Mouse (Mus musculus): Measurements from ENCODE around the gene Atl1. TPM values are rescaled to one million over a fixed set of nuclear protein-coding genes. Genes with fewer than 3 reads are reported as not detected.

The Atl1 gene
- total RNA-seq (2021), result 10 to 100 TPM in 1 of 2 experiments, 1 to 10 TPM in 1; 8.8 to 14.3 TPM
- long read RNA-seq, experiment 1, partial matches to known transcripts, result 6 of 10 reads
- long read RNA-seq, experiment 1, other reads (novel, unspliced or antisense), result 4 of 10 reads
- long read RNA-seq, experiment 2, partial matches to known transcripts, result 0 of 3 reads
- long read RNA-seq, experiment 2, other reads (novel, unspliced or antisense), result 3 of 3 reads

GRCm38 (mm10) chr12:69892371-69893251, at the start of gene Atl1, which contains the start of gene Map4k5:
Gene Atl1, plus strand, starts transcription at chr12:69892614.
Gene Map4k5, minus strand, starts transcription at chr12:69893200.
- peak; percentile 94 for DNase-seq

GRCm38 (mm10) chr12:69843531-69844445, 48.6 kb upstream of the Atl1 start:
- DNase-seq, result no peak

- DNase-seq, result no peak
Observed at GRCm38 (mm10) chr12:69845722-69846121, 46.7 kb upstream of the Atl1 start.

- no peak for DNase-seq
Observed at GRCm38 (mm10) chr12:69846499-69846898, 45.9 kb upstream of the Atl1 start.

- no peak for DNase-seq
Observed at GRCm38 (mm10) chr12:69848083-69848878, 44.1 kb upstream of the Atl1 start.

- no peak for DNase-seq
Observed at GRCm38 (mm10) chr12:69852288-69852687, 40.1 kb upstream of the Atl1 start.

- no peak for DNase-seq
Observed at GRCm38 (mm10) chr12:69853387-69853786, 39.0 kb upstream of the Atl1 start.

GRCm38 (mm10) chr12:69853942-69854341, 38.5 kb upstream of the Atl1 start:
- no peak for DNase-seq

GRCm38 (mm10) chr12:69855641-69856300, 36.6 kb upstream of the Atl1 start:
- DNase-seq, result no peak

GRCm38 (mm10) chr12:69856398-69856797, 36.0 kb upstream of the Atl1 start:
- no peak for DNase-seq

GRCm38 (mm10) chr12:69857597-69857996, 34.8 kb upstream of the Atl1 start:
- DNase-seq, result no peak

GRCm38 (mm10) chr12:69858847-69859246, 33.6 kb upstream of the Atl1 start:
- DNase-seq, result no peak

- DNase-seq, result no peak
Observed at GRCm38 (mm10) chr12:69863505-69863904, 28.9 kb upstream of the Atl1 start.

- no peak for DNase-seq
Observed at GRCm38 (mm10) chr12:69864164-69864692, 28.2 kb upstream of the Atl1 start.

- DNase-seq, result no peak
Observed at GRCm38 (mm10) chr12:69867338-69867737, 25.1 kb upstream of the Atl1 start.

GRCm38 (mm10) chr12:69871632-69872031, 20.8 kb upstream of the Atl1 start:
- DNase-seq, result no peak

GRCm38 (mm10) chr12:69877842-69878363, 14.5 kb upstream of the Atl1 start:
- no peak for DNase-seq

- DNase-seq, result no peak
Observed at GRCm38 (mm10) chr12:69879172-69879665, 13.2 kb upstream of the Atl1 start.

GRCm38 (mm10) chr12:69879739-69880138, 12.7 kb upstream of the Atl1 start:
- DNase-seq, result no peak

GRCm38 (mm10) chr12:69881198-69881905, 11.1 kb upstream of the Atl1 start:
- no peak for DNase-seq
